ENCODE assay signal across 19 mouse cellular contexts in genomic region chr8:10671862-10672548, GRCm38 (mm10).
DNase-seq lines count a peak whose midpoint lies in the region; ATAC-seq and TF ChIP-seq lines count a peak whose summit lies in the region.
"Had no signal": no experiment of that assay in that cellular context is flagged by ENCODE, and none has a peak within 500 bp of the region (broad histone marks: within the 10 kb centered on the region; RNA-seq: fewer than 3 reads in every experiment).

No protein-coding gene starts in this region.

- no peaks in the 10 kb centered on the region for H3K36me3 ChIP-seq in forebrain, embryonic 10.5 days (replicated peaks)
- H3K36me3 ChIP-seq: embryonic facial prominence, embryonic 12.5 days; forebrain, embryonic 12.5 days; heart, embryonic 12.5 days; hindbrain, embryonic 12.5 days had no signal

- peak; percentile 26 for ATAC-seq in Patski
- ATAC-seq: forebrain, embryonic 16.5 days; intestine, embryonic 16.5 days had no signal

- in situ Hi-C loops in Patski (cut with MboI; ENCODE audit: low pct_unique_long_range_greater_than_20kb) = no loop called here

- H3K9me3 ChIP-seq in forebrain, embryonic 10.5 days = no peaks in the 10 kb centered on the region
- H3K9me3 ChIP-seq: embryonic facial prominence, embryonic 12.5 days; forebrain, embryonic 12.5 days; hindbrain, embryonic 12.5 days had no signal

- no peak overlapping the region for H3K4me3 ChIP-seq in forebrain, embryonic 10.5 days
- H3K4me3 ChIP-seq: embryonic facial prominence, embryonic 12.5 days; forebrain, embryonic 12.5 days; heart, embryonic 12.5 days; hindbrain, embryonic 12.5 days had no signal

- CTCF ChIA-PET in Patski (lab: Charles Lee) = interaction anchor here (1.2 to 1.5 kb wide), 2 partner anchors 20 to 123 kb away, joined by 3 to 4 read pairs; no protein-coding TSS in a partner anchor

- H3K27me3 ChIP-seq in Patski = no peaks in the 10 kb centered on the region
- peaks cover 25% of the 10 kb centered on the region for H3K27me3 ChIP-seq in forebrain, embryonic 10.5 days (ENCODE audit: poor library complexity, severe bottlenecking)
- H3K27me3 ChIP-seq: embryonic facial prominence, embryonic 12.5 days; heart, embryonic 12.5 days; hindbrain, embryonic 12.5 days had no signal

- POLR2A ChIA-PET in Patski (lab: Charles Lee) = no interaction called here

- peak; percentile 14 for DNase-seq in embryo, embryonic 10.5 days (ENCODE audit: low spot score)
- no peak for DNase-seq in embryo, embryonic 10 days (ENCODE audit: low spot score)
- DNase-seq in layer of hippocampus, adult 9-11 months = peak; percentile 21
- DNase-seq in layer of hippocampus, adult 9-10 months (ENCODE audit: low spot score) = no peak
- DNase-seq in 3134 (ENCODE audit: extremely low read depth, insufficient read length, low spot score) (peak; percentile 41), Patski (ENCODE audit: low read depth, low spot score) (no peak)
- no peak for DNase-seq in forebrain, embryonic 10.5 days (ENCODE audit: extremely low spot score, low spot score)
- no peak for DNase-seq in urinary bladder, postnatal 10 days (ENCODE audit: low spot score)
- DNase-seq: adrenal gland, postnatal 14 days; cerebellum, adult 18-20 months; cerebellum, adult 9-11 months; cerebellum, postnatal 36 days; gastrocnemius, postnatal 10 days had no signal

- TF ChIP-seq CTCF in Patski (IDR thresholded peaks at IDR 0.05) = no peak

- H3K27ac ChIP-seq in forebrain, embryonic 10.5 days = no peak overlapping the region
- H3K27ac ChIP-seq: embryonic facial prominence, embryonic 12.5 days; forebrain, embryonic 12.5 days; hindbrain, embryonic 12.5 days had no signal

- WGBS in forebrain, embryonic 10.5 days = 78% methylated on average over 2 of the region's 2 CpGs

- peaks cover 2% of the 10 kb centered on the region for H3K4me1 ChIP-seq in forebrain, embryonic 10.5 days
- H3K4me1 ChIP-seq: embryonic facial prominence, embryonic 12.5 days; heart, embryonic 12.5 days; hindbrain, embryonic 12.5 days had no signal

Comparison
In these comparisons a context has a peak if more than half of its experiments do, and no peak if none do; other contexts are left out.
1. DNase-seq: peak in embryo, embryonic 10.5 days (single experiment), layer of hippocampus, adult 9-11 months (single experiment) and 3134 (single experiment); none in embryo, embryonic 10 days (single experiment), layer of hippocampus, adult 9-10 months (single experiment), Patski (single experiment), forebrain, embryonic 10.5 days (single experiment) and urinary bladder, postnatal 10 days (single experiment).